Comparison of ENCODE assay signal across 8 mouse cellular contexts in the genomic region with DNA sequence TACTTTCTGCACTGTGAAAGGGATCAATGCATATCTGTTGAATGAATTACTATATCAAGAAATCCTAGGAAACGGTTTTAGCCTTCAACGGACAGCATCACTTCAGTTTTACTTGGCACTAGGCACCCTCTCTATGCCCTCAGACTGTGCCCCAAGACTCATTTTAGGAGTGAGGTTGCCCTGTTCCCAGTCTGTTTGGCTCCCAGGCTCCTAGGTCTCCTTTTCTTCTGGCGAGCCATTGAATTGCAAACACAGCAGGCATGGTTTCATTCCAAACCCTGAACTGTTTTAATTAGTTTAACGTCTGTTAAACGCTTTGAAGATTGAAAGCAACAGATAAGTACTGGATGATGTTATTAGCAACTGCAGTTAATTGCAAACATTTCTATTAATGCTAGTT. TPM values are rescaled to one million over a fixed set of nuclear protein-coding genes. Genes with fewer than 3 reads are reported as not detected.
DNase-seq lines count a peak whose midpoint lies in the region; ATAC-seq and TF ChIP-seq lines count a peak whose summit lies in the region.

No protein-coding gene starts in this region.

- H3K4me3 ChIP-seq in E14TG2a.4 (replicated peaks; ENCODE audit: low read length) = peak overlapping the region; percentile 26; the same call in 1 of the 2 replicates
- peak overlapping the region; percentile 13 to 50; a peak in 3 of 4 replicates for H3K4me3 ChIP-seq in heart, embryonic 14.5 days (ENCODE audit: control insufficient read depth in 1 of 2, insufficient read depth in 1 of 2, low read depth in 1 of 2, low read length in 2 of 2)
- H3K4me3 ChIP-seq in liver, embryonic 15.5 days (replicated peaks) = peak overlapping the region; percentile 57; the same call in 1 of the 2 replicates

- H3K4me1 ChIP-seq in E14TG2a.4 (replicated peaks; ENCODE audit: low read depth, low read length) = peaks cover 11% of the 10 kb centered on the region
- no peaks in the 10 kb centered on the region for H3K4me1 ChIP-seq in heart, embryonic 14.5 days (ENCODE audit: control insufficient read depth in 2 of 2, insufficient read depth in 2 of 2, low read length in 2 of 2)
- H3K4me1 ChIP-seq in liver, embryonic 15.5 days (replicated peaks) = no peaks in the 10 kb centered on the region

- WGBS in heart, embryonic 14.5 days = 20% methylated on average over 5 of the region's 5 CpGs
- 30% methylated on average over 5 of the region's 5 CpGs for WGBS in liver, embryonic 15.5 days (ENCODE audit: insufficient replicate concordance)

- no peak for TF ChIP-seq CTCF in E14TG2a.4 (conservative IDR thresholded peaks at IDR 0.05; ENCODE audit: low read length)

- no peak overlapping the region; a peak in 1 of 4 replicates for H3K27ac ChIP-seq in heart, embryonic 14.5 days (replicated peaks in 1 of 2; ENCODE audit: control insufficient read depth in 1 of 2, insufficient read depth in 1 of 2, low read depth in 2 of 2, low read length in 2 of 2)
- no peak overlapping the region for H3K27ac ChIP-seq in liver, embryonic 15.5 days (replicated peaks)

- H3K36me3 ChIP-seq in E14TG2a.4 (ENCODE audit: insufficient read depth, low read length) = no peaks in the 10 kb centered on the region
- no peaks in the 10 kb centered on the region for H3K36me3 ChIP-seq in heart, embryonic 14.5 days (ENCODE audit: control insufficient read depth, insufficient read depth, low read length)
- no peaks in the 10 kb centered on the region for H3K36me3 ChIP-seq in liver, embryonic 15.5 days (replicated peaks)

- H3K9ac ChIP-seq in heart, embryonic 14.5 days (ENCODE audit: low read length) = no peak overlapping the region; the same call in 1 of the 2 replicates
- H3K9ac ChIP-seq in liver, embryonic 15.5 days = no peak overlapping the region

- DNase-seq in embryo, embryonic 11 days = peak; percentile 23
- DNase-seq in embryo, embryonic 9.5 days (ENCODE audit: extremely low spot score) = no peak
- DNase-seq in ovary, adult 18-20 months (ENCODE audit: low spot score) = no peak
- no peak for DNase-seq in spleen, adult 12 weeks (ENCODE audit: low spot score)
- no peak for DNase-seq in thymus, postnatal 10 days (ENCODE audit: low spot score in 2 of 2)

- no peaks in the 10 kb centered on the region for H3K27me3 ChIP-seq in E14TG2a.4 (ENCODE audit: insufficient read depth, low read length)
- no peaks in the 10 kb centered on the region for H3K27me3 ChIP-seq in heart, embryonic 14.5 days (ENCODE audit: control insufficient read depth, insufficient read depth, low read length)
- H3K27me3 ChIP-seq in liver, embryonic 15.5 days = peaks cover 16% of the 10 kb centered on the region

- no peak for ATAC-seq in heart, embryonic 14.5 days (ENCODE audit: insufficient number of reproducible peaks, insufficient read depth, low FRiP score, low read depth)
- no peak for ATAC-seq in liver, embryonic 15.5 days (ENCODE audit: insufficient read depth)

- no peaks in the 10 kb centered on the region for H3K9me3 ChIP-seq in E14TG2a.4 (ENCODE audit: low read length)
- H3K9me3 ChIP-seq in heart, embryonic 14.5 days (ENCODE audit: control insufficient read depth, low read length) = no peaks in the 10 kb centered on the region
- no peaks in the 10 kb centered on the region for H3K9me3 ChIP-seq in liver, embryonic 15.5 days (replicated peaks)

- peak overlapping the region; percentile 82 for H3K4me2 ChIP-seq in heart, embryonic 14.5 days (ENCODE audit: low read length)
- H3K4me2 ChIP-seq in liver, embryonic 15.5 days = peak overlapping the region; percentile 79

RNA-seq across cellular contexts. Expression of gene Eda, which starts 0.6 kb away (rescaled TPM):
- 3.4 and 3.7 TPM in 2 replicates for polyA plus RNA-seq in heart, embryonic 14.5 days (2014; fragmentation: Nextera tagmentation; extraction: Ambion mirVana)
- 0.79 and 0.86 TPM in 2 replicates for polyA plus RNA-seq in liver, embryonic 15.5 days (2015; fragmentation: Nextera tagmentation; extraction: Ambion mirVana)
